Mouse (Mus musculus) MEL (cell line): ENCODE measurements around the gene Alg10b. TPM values are rescaled to one million over a fixed set of nuclear protein-coding genes. Genes with fewer than 3 reads are reported as not detected.

Source experiments
- DNase-seq: peaks from one replicate; pipeline ENCODE4 v3.0.0; 2011; ENCODE audit warnings: low read depth, low spot score
- H3K27ac ChIP-seq: 2 replicates; pipeline ENCODE4 v1.5.1; 2012; ENCODE audit warnings: low read depth, mild to moderate bottlenecking, control low read depth, low read length, moderate library complexity; ENCODE audit not compliant: control insufficient read depth
- H3K27me3 ChIP-seq, 2 experiments: fragments of 150-350 bp in 1 of 2; sonication (generic) in 1 of 2; 2 replicates each; pipeline ENCODE4 v1.6.1; 2012; ENCODE audit warnings: low read length in 2 of 2, mild to moderate bottlenecking in 2 of 2, improper control_type of control experiment in 1 of 2, moderate library complexity in 1 of 2; ENCODE audit not compliant: insufficient read depth in 2 of 2, control insufficient read depth in 1 of 2
- H3K36me3 ChIP-seq, 2 experiments: 2 replicates each; pipeline ENCODE4 v1.6.1; 2012 to 2014; ENCODE audit warnings: low read length in 2 of 2, improper control_type of control experiment in 1 of 2, inconsistent platforms in 1 of 2, mild to moderate bottlenecking in 1 of 2; ENCODE audit not compliant: insufficient read depth in 2 of 2, control insufficient read depth in 1 of 2
- H3K4me1 ChIP-seq, 2 experiments: fragments of 150-350 bp in 1 of 2; sonication (generic) in 1 of 2; 2 replicates each; pipeline ENCODE4 v1.6.1; 2012; ENCODE audit warnings: low read length in 2 of 2, improper control_type of control experiment in 1 of 2, mild to moderate bottlenecking in 1 of 2; ENCODE audit not compliant: insufficient read depth in 2 of 2, control insufficient read depth in 1 of 2
- H3K4me3 ChIP-seq, 2 experiments: fragments of 150-350 bp in 1 of 2; sonication (generic) in 1 of 2; 2 replicates each; pipeline ENCODE4 v1.5.1; 2012; ENCODE audit warnings: low read depth in 2 of 2, low read length in 2 of 2, mild to moderate bottlenecking in 2 of 2, moderate library complexity in 2 of 2, control low read depth in 1 of 2, improper control_type of control experiment in 1 of 2; ENCODE audit not compliant: control insufficient read depth in 1 of 2, insufficient read depth in 1 of 2
- H3K79me2 ChIP-seq: 2 replicates; pipeline ENCODE4 v1.6.1; 2012; ENCODE audit warnings: mild to moderate bottlenecking, low read length, moderate library complexity; ENCODE audit not compliant: control insufficient read depth, poor library complexity, insufficient read depth
- H3K9ac ChIP-seq: 2 replicates; pipeline ENCODE4 v1.6.1; 2012; ENCODE audit warnings: low read depth, mild to moderate bottlenecking, control low read depth, low read length, moderate library complexity; ENCODE audit not compliant: control insufficient read depth, poor library complexity, severe bottlenecking
- H3K9me3 ChIP-seq: fragments of 150-350 bp; sonication (generic); replicated peaks from 2 replicates; pipeline ENCODE4 v1.6.1; 2012; ENCODE audit warnings: mild to moderate bottlenecking, low read length, improper control_type of control experiment, moderate library complexity; ENCODE audit not compliant: insufficient read depth
- BHLHE40 ChIP-seq: IDR thresholded peaks from 2 replicates; pipeline ENCODE4 v1.6.1; 2012; ENCODE audit warnings: low read depth, mild to moderate bottlenecking, inconsistent platforms, low read length, improper control_type of control experiment, borderline replicate concordance
- CHD2 ChIP-seq: IDR thresholded peaks from 2 replicates; pipeline ENCODE4 v1.6.1; 2011; ENCODE audit warnings: low read length, improper control_type of control experiment
- CTCF ChIP-seq, 3 experiments: IDR thresholded peaks in 2 of 3; conservative IDR thresholded peaks in 1 of 3; 2 replicates each; pipeline ENCODE4 v1.5.1; 2011 to 2012; ENCODE audit warnings: low read length in 3 of 3, low read depth in 2 of 3, mild to moderate bottlenecking in 2 of 3, improper control_type of control experiment in 1 of 3, inconsistent platforms in 1 of 3, mixed read lengths in 1 of 3, moderate library complexity in 1 of 3; ENCODE audit not compliant: control insufficient read depth in 1 of 3, insufficient read depth in 1 of 3, poor library complexity in 1 of 3, severe bottlenecking in 1 of 3
- E2F4 ChIP-seq: IDR thresholded peaks from 2 replicates; pipeline ENCODE4 v1.6.1; 2011; ENCODE audit warnings: low read depth, low read length, improper control_type of control experiment, borderline replicate concordance
- GABPA ChIP-seq: IDR thresholded peaks from 2 replicates; pipeline ENCODE4 v1.6.1; 2012; ENCODE audit warnings: low read depth, mild to moderate bottlenecking, inconsistent platforms, low read length, improper control_type of control experiment, moderate library complexity
- HCFC1 ChIP-seq: IDR thresholded peaks from 2 replicates; pipeline ENCODE4 v1.6.1; 2012; ENCODE audit warnings: low read depth, mild to moderate bottlenecking, inconsistent platforms, low read length, improper control_type of control experiment, moderate library complexity
- JUND ChIP-seq: IDR thresholded peaks from 2 replicates; pipeline ENCODE4 v1.6.1; 2011; ENCODE audit warnings: low read depth, mild to moderate bottlenecking, improper control_type of control experiment, low read length
- KAT2A ChIP-seq: conservative IDR thresholded peaks from 2 replicates; pipeline ENCODE4 v1.6.1; 2012; ENCODE audit warnings: low read depth, low read length, improper control_type of control experiment, inconsistent platforms
- MAFK ChIP-seq: IDR thresholded peaks from 2 replicates; pipeline ENCODE4 v1.6.1; 2011; ENCODE audit warnings: low read depth, mild to moderate bottlenecking, low read length, improper control_type of control experiment, borderline replicate concordance
- MAX ChIP-seq: IDR thresholded peaks from 2 replicates; pipeline ENCODE4 v1.6.1; 2011; ENCODE audit warnings: low read length, improper control_type of control experiment
- MAZ ChIP-seq: IDR thresholded peaks from 2 replicates; pipeline ENCODE4 v1.6.1; 2012; ENCODE audit warnings: low read depth, mild to moderate bottlenecking, inconsistent platforms, low read length, improper control_type of control experiment
- MEF2A ChIP-seq: IDR thresholded peaks from 2 replicates; pipeline ENCODE4 v1.6.1; 2014; ENCODE audit warnings: low read depth, mild to moderate bottlenecking, inconsistent platforms, low read length, improper control_type of control experiment; ENCODE audit not compliant: poor library complexity, insufficient replicate concordance, severe bottlenecking; ENCODE audit errors: extremely low read depth
- MXI1 ChIP-seq: IDR thresholded peaks from 2 replicates; pipeline ENCODE4 v1.6.1; 2011; ENCODE audit warnings: mild to moderate bottlenecking, low read depth, low read length, improper control_type of control experiment
- MYB ChIP-seq: IDR thresholded peaks from 2 replicates; pipeline ENCODE4 v1.6.1; 2011; ENCODE audit warnings: mild to moderate bottlenecking, low read depth, low read length, improper control_type of control experiment
- NRF1 ChIP-seq: IDR thresholded peaks from 2 replicates; pipeline ENCODE4 v1.6.1; 2014; ENCODE audit warnings: low read depth, mild to moderate bottlenecking, inconsistent platforms, low read length, improper control_type of control experiment, moderate library complexity; ENCODE audit not compliant: poor library complexity, insufficient read depth, severe bottlenecking
- POLR2A ChIP-seq, 2 experiments: IDR thresholded peaks; 2 replicates each; pipeline ENCODE4 v1.6.1; 2011 to 2012; ENCODE audit warnings: low read length in 2 of 2, mild to moderate bottlenecking in 2 of 2, control low read depth in 1 of 2, improper control_type of control experiment in 1 of 2, low read depth in 1 of 2, moderate library complexity in 1 of 2; ENCODE audit not compliant: control insufficient read depth in 1 of 2, insufficient read depth in 1 of 2, poor library complexity in 1 of 2
- RAD21 ChIP-seq: IDR thresholded peaks from 2 replicates; pipeline ENCODE4 v1.6.1; 2011; ENCODE audit warnings: mild to moderate bottlenecking, low read depth, low read length, improper control_type of control experiment
- SIN3A ChIP-seq: IDR thresholded peaks from 2 replicates; pipeline ENCODE4 v1.6.1; 2012; ENCODE audit warnings: low read length, improper control_type of control experiment, inconsistent platforms
- SMC3 ChIP-seq: IDR thresholded peaks from 2 replicates; pipeline ENCODE4 v1.6.1; 2011; ENCODE audit warnings: low read depth, low read length, improper control_type of control experiment
- TBP ChIP-seq: IDR thresholded peaks from 2 replicates; pipeline ENCODE4 v1.8.0; 2011; ENCODE audit warnings: low read depth, low read length, improper control_type of control experiment
- TCF12 ChIP-seq: IDR thresholded peaks from 2 replicates; pipeline ENCODE4 v1.6.1; 2014; ENCODE audit warnings: low read depth, mild to moderate bottlenecking, inconsistent platforms, low read length, improper control_type of control experiment, moderate library complexity
- UBTF ChIP-seq: IDR thresholded peaks from 2 replicates; pipeline ENCODE4 v1.6.1; 2012; ENCODE audit warnings: low read depth, mild to moderate bottlenecking, inconsistent platforms, low read length, improper control_type of control experiment, moderate library complexity, borderline replicate concordance; ENCODE audit not compliant: insufficient read depth
- USF2 ChIP-seq, 2 experiments: IDR thresholded peaks; 2 replicates each; pipeline ENCODE4 v1.6.1; 2011 to 2012; ENCODE audit warnings: improper control_type of control experiment in 2 of 2, low read length in 2 of 2, borderline replicate concordance in 1 of 2, inconsistent platforms in 1 of 2, low read depth in 1 of 2, mild to moderate bottlenecking in 1 of 2; ENCODE audit not compliant: insufficient read depth in 1 of 2
- ZC3H11A ChIP-seq: IDR thresholded peaks from 2 replicates; pipeline ENCODE4 v1.6.1; 2012; ENCODE audit warnings: low read depth, mild to moderate bottlenecking, inconsistent platforms, low read length, improper control_type of control experiment
- ZMIZ1 ChIP-seq: IDR thresholded peaks from 2 replicates; pipeline ENCODE4 v1.6.1; 2012; ENCODE audit warnings: low read depth, mild to moderate bottlenecking, inconsistent platforms, low read length, improper control_type of control experiment, moderate library complexity
- ZNF384 ChIP-seq: IDR thresholded peaks from 2 replicates; pipeline ENCODE4 v1.6.1; 2012; ENCODE audit warnings: low read depth, mild to moderate bottlenecking, inconsistent platforms, low read length, improper control_type of control experiment
- polyA plus RNA-seq, 2 experiments: library from polyadenylated mRNA; stranded (reverse) in 1 of 2; unstranded in 1 of 2; fragments of >175 nt in 1 of 2; fragments of >200 nt in 1 of 2; gene quantifications; 2 replicates each; pipeline versions ENCODE4 v1.2.1 to v1.2.4; 2012; ENCODE audit warnings: low replicate concordance in 2 of 2, low read depth in 1 of 2; ENCODE audit not compliant: insufficient read length in 2 of 2, insufficient read depth in 1 of 2, missing spikeins in 1 of 2
- total RNA-seq: library from RNA; depleted of rRNA; stranded (reverse); fragments of 300-350 nt; gene quantifications from 2 replicates; pipeline ENCODE4 v1.2.3, GENCODE M21; 2012

Alg10b gene
- total and polyA plus RNA-seq, 3 experiments, result 19.6 to 52.2 (median 25.6) TPM

DNA sequence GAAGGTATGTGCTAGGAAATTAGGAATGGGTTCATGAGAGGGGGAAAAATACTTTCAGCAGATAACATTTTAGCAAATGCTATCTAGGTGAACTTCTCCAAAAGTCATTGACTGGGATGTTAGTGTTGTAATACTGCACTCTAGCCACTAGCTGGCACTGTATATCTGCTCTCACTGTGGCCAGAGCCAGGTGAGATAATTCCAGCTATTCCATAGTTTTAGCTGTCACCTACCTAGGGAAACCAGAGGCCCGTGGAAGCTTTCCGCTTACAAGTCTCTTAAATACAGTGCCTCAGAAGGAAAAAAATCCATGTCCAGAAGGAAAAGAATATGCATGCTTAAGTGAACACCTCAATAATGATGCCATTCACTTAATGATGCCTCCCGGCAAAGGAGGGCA is 25.6 kb downstream of the Alg10b start:
- Histone ChIP-seq H3K9ac (no peak overlapping the region), H3K27me3 (no peaks in the 10 kb centered on the region), H3K36me3 (no peaks in the 10 kb centered on the region), H3K9me3 (no peaks in the 10 kb centered on the region), H3K79me2 (no peaks in the 10 kb centered on the region), H3K27ac (no peak overlapping the region), H3K4me3 (no peak overlapping the region), H3K4me1 (no peaks in the 10 kb centered on the region)
- peak; percentile 35 for DNase-seq
- TF ChIP-seq CHD2, result no peak
- TF ChIP-seq ZC3H11A, result peak; percentile 17; the same call in 1 of the 2 replicates
- TF ChIP-seq MEF2A, result no peak
- peak; percentile 74 for TF ChIP-seq RAD21
- no peak for TF ChIP-seq MAFK
- peak; percentile 67 to 94 (median 74) for TF ChIP-seq CTCF (IDR thresholded peaks at IDR 0.05 in 2 of 3, conservative IDR thresholded peaks at IDR 0.05 in 1 of 3; ENCODE audit: control insufficient read depth in 1 of 3, insufficient read depth in 1 of 3, low read depth in 2 of 3, low read length in 3 of 3, poor library complexity in 1 of 3, severe bottlenecking in 1 of 3)
- no peak for TF ChIP-seq JUND
- no peak for TF ChIP-seq POLR2A (IDR thresholded peaks at IDR 0.05; ENCODE audit: control insufficient read depth in 1 of 2, insufficient read depth in 1 of 2, low read depth in 1 of 2, low read length in 2 of 2, poor library complexity in 1 of 2)
- no peak for TF ChIP-seq UBTF
- no peak for TF ChIP-seq TCF12
- TF ChIP-seq MAX, result no peak
- no peak for TF ChIP-seq MXI1
- peak; percentile 54 for TF ChIP-seq SMC3
- no peak for TF ChIP-seq GABPA
- TF ChIP-seq SIN3A, result no peak
- no peak for TF ChIP-seq KAT2A
- no peak for TF ChIP-seq ZMIZ1
- no peak for TF ChIP-seq MYB
- TF ChIP-seq MAZ, result no peak
- TF ChIP-seq E2F4, result no peak
- TF ChIP-seq HCFC1, result no peak
- TF ChIP-seq NRF1, result no peak
- TF ChIP-seq BHLHE40, result no peak
- no peak for TF ChIP-seq TBP
- no peak for TF ChIP-seq ZNF384
- no peak for TF ChIP-seq USF2 (IDR thresholded peaks at IDR 0.05; ENCODE audit: borderline replicate concordance in 1 of 2, insufficient read depth in 1 of 2, low read depth in 1 of 2, low read length in 2 of 2)
